Mouse (Mus musculus): ENCODE results near the gene Alyref.
A peak's percentile ranks its signal among the peaks of the same experiment; 100 is the strongest.
"Not testable (repeated sequence)": the region's sequence is repeated elsewhere in the genome, so short reads cannot be mapped to it uniquely, and the experiment has no call there.

The Alyref gene

GRCm38 (mm10) chr11:120572752-120573584, 25.2 kb downstream of the Alyref start, which contains the start of gene P4hb:
Gene P4hb (minus strand): TSS chr11:120573253.
- DNase-seq, result peak; percentile 99

GRCm38 (mm10) chr11:120572417-120572751, 25.8 kb downstream of the Alyref start:
- DNase-seq, result no peak

GRCm38 (mm10) chr11:120571754-120572416, 26.3 kb downstream of the Alyref start:
- DNase-seq, result no peak

- DNase-seq, result no peak
These were observed 27.0 kb downstream of the Alyref start for GRCm38 (mm10) chr11:120571122-120571521.

GRCm38 (mm10) chr11:120568324-120568723, 29.8 kb downstream of the Alyref start:
- DNase-seq, result no peak

- no peak for DNase-seq
These were observed 33.1 kb downstream of the Alyref start for GRCm38 (mm10) chr11:120565114-120565513.

GRCm38 (mm10) chr11:120562949-120563348, 35.2 kb downstream of the Alyref start:
- DNase-seq, result no peak

GRCm38 (mm10) chr11:120560952-120561728, 37.0 kb downstream of the Alyref start:
- DNase-seq, result no peak

- DNase-seq, result not testable (repeated sequence)
These were observed 39.3 kb downstream of the Alyref start for GRCm38 (mm10) chr11:120558843-120559242.

GRCm38 (mm10) chr11:120555260-120555659, 42.9 kb downstream of the Alyref start:
- no peak for DNase-seq

- DNase-seq, result no peak
These were observed 43.3 kb downstream of the Alyref start for GRCm38 (mm10) chr11:120554834-120555233.

GRCm38 (mm10) chr11:120552736-120553135, 45.4 kb downstream of the Alyref start:
- no peak for DNase-seq

- DNase-seq, result no peak
These were observed 47.2 kb downstream of the Alyref start, which contains the start of gene Ppp1r27 for GRCm38 (mm10) chr11:120550810-120551440. Gene Ppp1r27 (minus strand): TSS chr11:120551132.

- DNase-seq, result no peak
These were observed 48.0 kb downstream of the Alyref start for GRCm38 (mm10) chr11:120549986-120550809.

- DNase-seq, result peak; percentile 91 to 94
These were observed 48.8 kb downstream of the Alyref start, which contains the start of gene Mcrip1 for GRCm38 (mm10) chr11:120549168-120549945. Gene Mcrip1 (minus strand): TSS chr11:120549727.

- DNase-seq, result no peak
These were observed 49.4 kb downstream of the Alyref start for GRCm38 (mm10) chr11:120548786-120549167.

GRCm38 (mm10) chr11:120548214-120548613, 50.0 kb downstream of the Alyref start:
- DNase-seq, result no peak

- no peak for DNase-seq
These were observed 50.7 kb downstream of the Alyref start for GRCm38 (mm10) chr11:120547469-120547868.

GRCm38 (mm10) chr11:120545964-120546363, 52.2 kb downstream of the Alyref start:
- DNase-seq, result no peak

- DNase-seq, result no peak
These were observed 55.8 kb downstream of the Alyref start for GRCm38 (mm10) chr11:120542376-120542775.
